Mouse (Mus musculus): ENCODE measurements around the gene Tmem214.

Tmem214 gene

DNA sequence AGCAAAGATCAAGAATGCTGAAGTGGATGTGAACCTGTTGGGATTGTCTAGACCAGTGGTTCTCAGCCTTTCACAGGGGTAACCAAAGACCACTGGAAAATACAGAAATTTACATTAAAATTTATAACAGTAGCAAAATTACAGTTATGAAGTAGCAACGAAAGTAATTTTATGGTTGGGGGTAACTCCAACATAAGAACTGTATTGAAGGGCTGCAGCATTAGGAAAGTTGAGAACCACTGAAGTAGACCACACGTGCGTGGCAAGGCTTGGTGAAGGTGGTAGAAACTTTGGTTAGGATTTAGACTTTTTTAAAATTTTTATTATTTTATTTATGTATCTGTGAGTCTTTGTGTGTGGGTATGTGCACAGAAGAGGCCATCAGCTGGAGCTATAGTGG lies at the start of gene Tmem214:
Gene Tmem214, plus strand, starts transcription at position 301 of the 400 bp plus-strand sequence.
- no peak for DNase-seq (ENCODE audit: low spot score in 2 of 2)

DNA sequence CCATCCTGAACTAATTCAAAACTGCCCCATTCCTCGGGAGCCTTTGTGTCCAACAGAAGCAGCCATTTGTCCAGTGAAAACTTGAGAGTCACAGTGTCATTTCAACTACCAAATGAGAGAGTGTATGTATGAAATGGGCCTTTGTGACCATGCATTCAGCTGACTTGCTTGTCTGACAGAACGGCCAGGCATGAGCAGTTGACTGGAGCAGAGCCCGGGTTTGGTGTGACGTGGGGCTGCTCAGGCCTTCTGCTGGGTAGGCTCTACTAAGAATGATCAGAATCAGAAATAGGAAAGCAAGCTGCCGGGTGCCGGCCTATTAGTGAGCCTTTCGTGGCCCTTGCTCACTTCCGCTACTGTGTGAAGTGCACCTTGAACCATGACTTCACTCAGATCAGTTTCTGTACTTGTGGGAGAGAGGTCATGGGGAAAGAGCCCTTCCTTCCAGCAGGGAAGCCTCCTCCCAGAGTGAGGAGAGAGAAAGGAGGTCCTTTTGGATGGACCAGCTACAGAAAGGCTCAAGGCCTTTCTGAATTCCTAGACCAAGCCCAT lies 49.0 kb upstream of the Tmem214 start:
- DNase-seq (ENCODE audit: low spot score in 2 of 2), result no peak

DNA sequence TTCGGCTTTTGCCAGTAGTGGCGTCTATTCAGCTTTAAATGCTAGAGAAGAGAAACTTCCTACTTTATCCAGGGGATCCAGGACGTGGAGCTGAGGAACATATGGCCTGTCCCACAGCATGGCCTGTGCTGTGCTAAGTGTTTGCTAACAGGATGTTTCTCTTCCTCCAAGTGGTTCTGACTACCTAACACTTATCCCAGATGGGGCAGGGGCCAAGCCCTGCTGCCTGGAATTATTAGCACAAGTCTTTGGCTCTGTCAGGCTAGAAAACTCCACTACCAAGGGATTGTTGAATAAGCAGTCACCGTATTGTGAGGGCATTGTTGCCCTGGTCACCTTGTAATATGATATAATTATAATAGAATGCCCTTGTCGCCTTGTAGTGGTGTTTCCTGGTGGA lies 45.1 kb upstream of the Tmem214 start:
- DNase-seq (ENCODE audit: low spot score in 2 of 2), result no peak

DNA sequence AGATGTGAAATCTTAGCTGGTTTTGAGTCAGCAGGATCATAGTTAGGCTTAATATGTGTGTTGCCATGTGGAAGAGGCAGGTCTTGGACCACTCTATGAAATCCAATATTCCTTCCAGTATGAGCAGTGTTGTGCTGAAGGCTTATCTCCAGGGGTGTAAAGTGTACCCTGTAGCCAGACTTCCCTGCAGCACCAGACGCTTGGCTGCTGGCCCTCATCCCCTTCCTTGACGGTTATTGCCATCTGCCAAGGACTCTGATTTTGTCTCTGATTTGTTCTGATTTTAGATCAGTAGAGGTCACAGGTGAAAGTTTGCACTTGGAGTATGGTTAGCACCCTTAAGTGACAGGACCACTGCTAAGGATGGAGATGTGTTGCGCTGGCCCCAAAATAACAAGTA lies 44.7 kb upstream of the Tmem214 start:
- DNase-seq (ENCODE audit: low spot score in 2 of 2), result no peak

DNA sequence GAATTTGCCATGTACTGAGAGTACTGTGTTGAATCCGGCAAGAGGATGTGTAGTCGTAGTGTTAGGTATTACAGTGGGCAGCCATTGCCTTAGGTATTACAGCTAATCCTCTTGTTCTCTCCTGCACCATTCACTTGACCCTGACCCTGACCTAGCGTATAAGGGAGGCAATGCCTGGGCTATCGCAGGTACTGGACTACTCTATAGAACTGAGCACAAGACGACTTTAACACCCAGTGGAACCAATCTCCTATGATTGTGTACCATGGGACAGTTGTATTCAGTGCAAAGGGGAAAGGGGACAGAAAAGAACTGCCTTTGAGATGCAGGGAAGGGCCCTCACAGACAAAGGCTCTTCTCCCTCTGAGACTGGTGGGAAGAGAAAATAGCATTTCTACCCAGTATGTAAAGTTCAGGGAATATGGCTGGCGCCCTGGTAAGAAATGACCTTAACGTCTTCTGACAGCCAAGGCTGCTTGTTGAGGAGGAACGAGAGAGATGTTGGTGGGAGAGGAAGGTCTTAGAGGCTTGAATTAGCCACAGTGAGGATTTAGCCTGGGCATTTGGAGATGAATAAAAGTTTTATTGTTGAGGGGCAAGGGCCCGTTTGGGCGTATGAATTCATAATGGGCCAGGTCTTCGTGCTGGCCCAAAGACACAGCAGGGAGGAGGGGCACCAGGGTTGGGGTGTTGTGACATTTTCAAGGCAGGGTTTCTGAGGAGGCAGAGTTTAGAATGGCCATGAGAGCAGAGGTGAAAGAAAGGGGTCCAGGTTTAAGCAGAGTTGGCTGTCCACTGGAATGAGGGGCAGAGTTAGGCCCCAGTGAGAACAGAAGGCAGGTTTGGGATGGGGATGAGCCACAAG lies 43.5 kb upstream of the Tmem214 start:
- no peak for DNase-seq (ENCODE audit: low spot score in 2 of 2)

DNA sequence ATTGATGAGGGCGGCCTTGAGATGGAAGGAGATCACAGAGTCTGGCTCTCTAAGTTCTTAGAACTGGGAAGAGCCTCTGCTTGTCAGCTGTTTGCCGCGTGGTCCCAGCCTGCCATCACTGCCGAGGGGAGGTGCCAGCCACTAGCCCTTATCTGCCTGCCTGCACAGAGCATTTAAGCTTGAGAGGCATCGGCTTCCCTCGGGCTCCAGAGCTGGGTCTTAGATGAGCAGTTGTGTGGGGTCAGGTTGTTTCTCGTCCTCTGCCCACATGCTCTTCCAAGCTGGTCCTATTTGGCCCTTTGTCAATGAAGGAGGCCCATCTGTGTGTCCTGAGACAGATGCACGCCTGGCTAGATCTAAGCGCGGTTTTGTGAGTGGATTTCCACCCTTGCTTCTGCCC lies 42.6 kb upstream of the Tmem214 start:
- no peak for DNase-seq (ENCODE audit: low spot score in 2 of 2)

DNA sequence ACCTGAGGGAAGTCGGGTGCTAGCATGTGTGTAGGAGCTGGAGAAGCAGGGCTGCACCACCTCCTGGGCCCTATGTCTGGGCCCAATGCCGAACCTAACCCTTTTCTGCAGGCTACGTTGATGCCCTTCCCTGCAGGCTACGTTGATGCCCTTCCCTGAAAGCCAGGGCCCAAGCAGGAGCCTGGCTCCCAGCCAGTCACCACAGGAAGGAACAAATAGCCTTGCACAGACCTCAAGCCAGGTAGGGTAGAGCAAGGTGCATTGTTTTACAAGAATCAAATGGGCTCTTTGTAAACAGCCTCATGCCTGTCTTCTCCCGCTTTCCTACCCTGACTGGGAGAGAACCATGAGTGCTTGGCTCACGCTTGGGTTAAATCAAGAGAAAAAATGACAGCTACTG lies 42.0 kb upstream of the Tmem214 start:
- DNase-seq (ENCODE audit: low spot score in 2 of 2), result no peak

DNA sequence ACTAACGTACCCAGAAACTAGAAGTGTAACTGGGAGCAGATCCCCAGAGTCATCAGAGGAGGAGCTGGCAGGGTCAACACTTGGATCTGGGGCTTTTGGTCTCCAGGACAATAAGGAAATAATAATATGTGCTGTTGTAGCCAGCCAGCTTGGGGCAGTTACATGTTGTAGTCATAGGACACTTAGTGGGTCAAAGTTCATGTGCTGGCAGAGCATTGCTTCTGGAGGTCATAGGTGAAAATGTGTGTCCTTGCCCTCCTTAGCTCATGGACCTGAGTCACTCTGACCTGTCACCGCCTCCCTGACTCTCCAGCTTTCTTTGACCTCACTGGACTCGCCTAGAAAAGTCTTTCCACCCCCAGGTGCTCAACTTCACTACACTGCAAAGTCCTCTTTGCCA lies 34.4 kb upstream of the Tmem214 start:
- no peak for DNase-seq (ENCODE audit: low spot score in 2 of 2)

DNA sequence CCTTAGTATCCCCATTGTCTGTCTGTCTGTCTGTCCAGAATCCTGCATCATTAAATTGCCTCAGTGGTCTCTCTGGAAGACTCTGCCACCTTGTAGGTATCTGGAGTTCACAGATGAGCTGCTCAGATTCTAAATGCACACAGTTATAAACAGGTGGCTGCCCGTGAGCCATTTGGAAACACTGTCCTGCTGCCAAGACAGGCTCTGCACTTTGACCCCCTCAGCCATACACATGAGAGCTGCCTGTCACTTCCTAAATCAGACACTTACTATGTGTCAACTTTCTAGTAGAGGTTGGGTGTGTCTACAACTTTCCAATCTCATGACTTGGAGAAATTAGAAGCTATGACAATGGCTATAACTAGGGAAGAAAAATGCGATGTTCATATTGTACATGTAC lies 28.1 kb upstream of the Tmem214 start:
- DNase-seq (ENCODE audit: low spot score in 2 of 2), result no peak

DNA sequence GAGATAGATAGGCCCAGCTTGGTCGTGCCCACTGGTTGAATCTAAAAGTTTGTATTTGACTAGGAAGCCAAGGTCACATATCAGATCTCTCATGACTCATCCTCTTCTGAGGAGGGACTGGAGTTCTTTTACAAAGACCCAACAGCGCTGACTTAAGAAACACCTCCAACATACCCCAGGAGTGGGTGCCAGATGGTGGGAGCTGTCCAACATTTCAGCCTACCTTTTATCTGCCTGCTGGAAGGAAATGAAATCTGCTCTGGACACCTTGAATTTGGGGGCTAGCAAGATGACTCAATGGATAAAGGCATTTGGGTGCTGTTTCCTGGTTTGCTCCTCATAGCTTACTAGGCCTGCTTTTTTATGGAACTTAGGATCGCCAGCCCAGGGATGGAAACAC lies 25.9 kb upstream of the Tmem214 start:
- no peak for DNase-seq (ENCODE audit: low spot score in 2 of 2)

DNA sequence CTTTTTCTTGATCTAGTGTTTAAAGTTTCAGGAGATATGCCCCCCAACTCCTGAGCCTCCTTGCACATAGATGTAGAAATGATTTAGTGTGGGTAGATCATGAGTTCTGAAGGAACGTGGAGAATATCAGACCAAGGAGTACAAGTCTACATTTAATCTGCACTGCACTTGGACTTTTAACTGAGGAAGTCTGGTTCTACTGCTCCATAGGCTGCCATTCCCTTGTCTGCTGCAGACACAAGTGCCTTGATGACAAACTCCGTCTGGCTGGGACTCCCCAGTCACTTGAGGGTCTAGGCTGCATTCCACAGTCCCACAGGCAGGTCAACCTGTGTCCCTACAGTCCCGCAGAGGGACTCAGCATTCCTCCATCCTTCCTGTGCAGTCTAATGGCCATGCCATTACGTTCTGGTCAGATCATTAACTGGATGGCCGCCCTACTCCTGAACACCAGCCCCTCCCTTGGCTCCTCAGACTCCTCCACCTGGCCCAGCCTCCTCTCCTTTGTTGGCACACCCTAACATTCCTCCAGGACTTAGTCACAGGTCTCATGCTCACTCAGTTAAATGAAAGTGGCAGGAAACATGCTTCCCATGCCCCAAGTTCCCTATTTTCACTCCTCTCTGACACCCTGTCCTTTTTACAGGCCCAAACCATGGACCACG lies 17.8 kb upstream of the Tmem214 start:
- peak; percentile 48 to 51 for DNase-seq (ENCODE audit: low spot score in 2 of 2)

DNA sequence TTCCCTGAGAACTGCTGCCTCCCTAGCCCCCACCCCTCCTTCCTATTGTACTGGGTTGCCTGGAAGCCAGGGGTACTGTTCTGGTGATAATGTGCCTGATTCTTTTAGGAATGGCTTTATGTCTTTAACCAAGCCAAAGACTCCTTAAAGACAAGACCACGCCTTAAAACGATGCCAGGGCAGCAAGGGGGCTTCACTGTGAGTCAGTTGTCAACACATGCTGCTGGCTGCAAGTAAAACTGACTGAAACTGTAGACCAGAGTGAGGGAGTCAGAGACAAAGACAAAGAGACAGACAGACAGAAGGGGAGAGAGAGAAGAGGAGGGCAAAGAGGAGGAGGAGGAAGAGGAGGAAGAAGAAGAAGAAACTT lies 17.3 kb upstream of the Tmem214 start:
- DNase-seq (ENCODE audit: low spot score in 2 of 2), result no peak

DNA sequence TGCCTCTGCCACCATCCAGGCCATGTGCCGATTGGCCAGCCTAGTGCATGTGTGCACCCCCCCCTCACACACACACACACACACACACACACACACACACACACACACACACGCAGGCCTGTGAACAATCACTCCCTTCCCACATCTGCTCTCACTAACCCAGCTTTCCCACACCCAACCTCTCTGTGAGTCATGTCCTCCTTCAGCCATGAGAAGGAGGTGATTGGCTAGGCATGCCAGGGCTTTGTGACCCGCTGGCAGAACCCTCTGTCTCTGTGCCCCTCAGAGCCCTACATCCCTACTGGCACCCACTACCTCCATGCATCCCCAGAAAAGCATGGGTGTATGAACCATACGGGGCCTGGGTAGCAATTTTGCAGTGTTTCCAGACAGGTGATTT lies 14.3 kb upstream of the Tmem214 start:
- no peak for DNase-seq (ENCODE audit: low spot score in 2 of 2)

DNA sequence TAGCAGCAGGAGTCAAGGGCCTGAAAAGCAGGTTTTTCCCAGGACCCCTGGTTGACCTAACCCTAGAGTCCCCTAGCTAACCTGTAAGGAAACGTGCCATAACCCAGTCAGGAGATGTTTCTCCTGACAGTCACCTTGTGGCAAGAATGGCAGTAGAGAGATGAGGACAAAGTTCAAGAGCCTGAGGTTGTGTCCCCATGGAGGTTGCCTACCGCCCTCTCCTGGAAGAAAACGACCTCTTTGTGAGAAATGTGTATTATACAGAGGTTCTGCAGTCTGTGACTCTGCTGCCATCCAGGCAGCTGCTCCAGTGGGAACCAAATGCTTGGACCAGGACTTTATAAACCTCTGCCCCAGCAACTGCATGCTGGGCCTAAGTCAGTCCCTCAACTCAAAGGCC lies 12.1 kb upstream of the Tmem214 start:
- DNase-seq (ENCODE audit: low spot score in 2 of 2), result no peak

DNA sequence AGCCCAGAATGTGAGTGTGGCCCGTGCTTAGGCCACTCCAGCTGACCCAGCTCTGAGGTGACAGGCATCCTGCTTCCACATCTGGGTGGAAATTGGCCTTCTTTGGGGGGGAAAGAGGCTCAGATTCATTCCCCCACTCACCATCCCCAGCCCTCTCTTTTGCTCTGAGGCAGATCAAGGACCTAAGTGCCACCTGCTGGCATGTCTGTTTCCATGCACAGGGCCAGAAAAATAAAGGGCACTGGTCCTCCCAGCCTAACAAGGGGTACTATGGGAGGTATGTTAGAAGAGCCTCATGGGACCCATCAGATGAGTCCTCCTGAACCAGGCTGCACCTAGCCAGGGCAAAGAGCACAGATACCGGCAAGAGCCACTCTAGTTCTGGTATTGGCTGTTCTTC lies 11.7 kb upstream of the Tmem214 start:
- DNase-seq (ENCODE audit: low spot score in 2 of 2), result no peak

DNA sequence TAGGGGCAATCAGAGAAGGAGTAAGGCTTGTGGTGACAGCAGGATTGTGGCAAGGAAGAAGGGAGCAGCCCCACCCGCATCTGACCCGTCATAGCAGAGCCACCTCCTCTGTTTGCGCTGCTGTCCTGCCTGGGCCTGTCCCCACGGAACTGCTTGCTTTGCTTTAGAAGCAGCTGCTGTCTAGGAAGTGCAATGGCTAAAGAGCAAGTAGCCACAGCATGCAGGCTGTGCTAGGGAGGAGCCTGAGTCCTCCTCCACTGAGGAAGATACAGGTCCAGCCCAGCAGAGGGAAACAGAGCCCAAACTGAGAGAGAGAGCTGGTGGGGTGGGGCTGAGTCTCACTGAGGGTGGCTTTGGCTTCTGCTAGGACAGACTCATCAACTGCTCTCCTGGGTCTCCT lies 4.0 kb upstream of the Tmem214 start:
- DNase-seq (ENCODE audit: low spot score in 2 of 2), result peak; percentile 47 to 72

DNA sequence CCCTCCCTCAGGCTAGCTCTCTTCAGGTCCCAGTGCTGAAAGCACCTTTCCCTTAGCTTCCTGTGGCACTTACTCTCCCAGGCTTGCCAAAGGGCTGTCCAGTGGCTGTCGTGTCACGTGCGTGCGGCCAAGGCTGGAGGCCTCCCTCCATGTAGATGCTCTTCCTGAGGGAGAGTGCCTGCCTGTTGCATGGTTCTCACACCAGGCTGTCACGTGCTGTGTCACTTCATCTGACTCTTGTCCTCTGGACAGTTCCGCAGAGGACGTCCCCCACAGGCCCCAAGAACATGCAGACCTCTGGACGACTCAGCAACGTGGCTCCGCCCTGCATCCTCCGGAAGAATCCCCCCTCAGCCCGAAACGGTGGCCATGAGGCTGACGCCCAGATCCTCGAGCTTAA lies 3.5 kb upstream of the Tmem214 start:
- DNase-seq (ENCODE audit: low spot score in 2 of 2), result no peak

DNA sequence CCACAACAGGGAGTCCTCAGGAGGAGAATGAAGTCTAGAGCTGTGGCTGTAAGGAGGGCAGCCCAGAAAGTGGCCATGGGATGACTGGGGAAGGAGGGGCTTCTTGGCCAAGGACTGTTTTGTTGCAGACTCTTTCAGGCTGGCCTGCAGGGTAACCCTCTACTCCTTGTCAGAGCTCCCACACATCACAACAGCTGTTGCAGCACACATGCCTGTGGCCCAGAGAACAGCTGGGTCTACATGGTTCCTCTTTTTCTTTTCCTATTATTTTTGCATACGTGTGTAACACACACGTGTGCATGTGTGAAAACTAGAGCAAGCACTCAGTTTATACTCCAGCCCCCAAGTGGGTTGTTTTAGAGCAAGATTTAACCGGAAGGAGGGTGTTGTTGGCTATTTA lies 941 bp upstream of the Tmem214 start:
- DNase-seq (ENCODE audit: low spot score in 2 of 2), result no peak

DNA sequence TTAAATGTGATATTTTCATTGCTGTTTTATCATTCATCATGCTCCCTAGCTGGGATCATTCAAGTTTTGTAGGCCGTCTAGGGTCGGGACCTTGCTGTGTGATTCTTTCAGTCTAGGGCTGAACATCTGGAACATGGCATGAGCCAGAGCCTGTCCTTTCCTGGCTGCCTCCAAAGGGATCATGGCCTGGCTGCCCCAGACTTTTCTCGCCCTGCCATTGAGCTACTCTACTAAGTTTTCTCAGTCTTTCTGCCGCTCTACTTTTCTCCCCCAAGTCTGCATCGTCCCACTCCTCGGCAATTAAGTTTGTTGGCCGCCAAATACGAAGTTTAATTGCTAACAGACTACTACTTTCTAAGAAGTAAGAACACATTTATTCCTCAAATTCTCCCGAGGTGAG lies 1.2 kb downstream of the Tmem214 start:
- DNase-seq (ENCODE audit: low spot score in 2 of 2), result no peak

DNA sequence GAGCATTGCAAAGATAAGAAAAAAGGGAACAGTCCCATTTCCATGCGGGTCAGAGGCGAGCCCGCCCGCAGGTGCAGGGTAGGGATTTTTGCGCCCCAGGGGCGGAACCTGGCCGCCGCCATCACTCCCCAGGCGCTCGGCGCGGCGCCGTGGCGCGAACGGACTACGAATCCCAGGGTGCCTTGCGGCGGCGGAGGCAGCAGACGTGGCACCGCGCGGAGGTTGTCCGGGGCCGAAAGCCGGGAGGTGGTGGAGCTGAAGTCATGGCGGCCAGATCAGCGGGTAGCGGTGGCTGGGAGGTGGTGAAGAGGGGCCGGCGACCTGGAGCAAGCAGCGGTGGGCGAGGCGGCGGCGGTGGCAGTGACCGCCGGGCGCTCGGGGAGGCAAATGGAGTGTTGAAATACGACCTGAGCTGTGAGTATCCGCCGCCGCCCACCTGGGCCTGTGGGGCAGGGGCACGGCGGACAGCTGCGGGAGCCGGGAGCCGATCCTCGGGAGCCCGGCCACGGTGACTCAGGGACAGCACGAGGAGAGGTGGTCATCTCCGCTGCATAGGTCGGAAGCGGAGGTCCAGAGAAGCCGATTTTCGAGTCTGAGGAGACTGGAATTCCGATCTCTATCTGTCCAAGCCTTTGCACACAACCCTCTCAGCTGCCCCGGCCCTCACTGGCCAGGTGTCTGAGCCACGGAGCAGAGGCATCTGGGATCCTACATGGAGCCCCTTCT lies 1.8 kb downstream of the Tmem214 start:
- peak; percentile 87 to 93 for DNase-seq (ENCODE audit: low spot score in 2 of 2)

DNA sequence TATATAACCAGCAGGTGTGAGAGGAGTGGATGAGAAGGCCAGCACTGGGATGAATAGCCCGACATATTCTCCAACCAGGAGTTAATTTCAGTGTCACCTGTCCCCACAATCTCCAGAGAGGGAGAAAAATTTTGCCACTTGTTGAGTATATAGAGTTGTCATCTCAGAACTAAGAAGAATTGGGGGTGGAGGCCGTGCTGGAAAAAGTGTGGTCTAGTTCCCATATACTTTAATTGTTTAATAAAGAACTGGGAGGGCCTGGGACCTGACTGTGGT lies 2.3 kb downstream of the Tmem214 start:
- DNase-seq (ENCODE audit: low spot score in 2 of 2), result no peak

DNA sequence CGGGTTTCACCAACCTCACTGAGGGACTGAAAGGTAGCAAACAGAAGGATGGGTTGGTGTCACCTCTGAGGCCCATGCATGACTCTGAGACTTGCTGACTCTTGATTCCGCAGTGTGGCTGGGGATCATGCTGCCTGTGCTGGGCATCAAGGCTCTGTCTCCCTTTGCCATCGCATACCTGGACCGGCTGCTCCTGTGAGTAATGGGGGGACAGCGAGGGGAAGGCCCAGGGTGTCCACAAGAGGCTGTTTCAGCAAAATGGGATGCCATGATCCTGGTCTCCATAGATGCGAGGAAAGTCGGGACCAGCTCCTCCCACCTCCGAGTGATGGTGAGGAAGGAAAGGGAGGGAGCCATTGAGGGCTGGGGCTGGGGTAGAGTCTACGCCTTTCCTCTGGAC lies 4.8 kb downstream of the Tmem214 start:
- no peak for DNase-seq (ENCODE audit: low spot score in 2 of 2)

DNA sequence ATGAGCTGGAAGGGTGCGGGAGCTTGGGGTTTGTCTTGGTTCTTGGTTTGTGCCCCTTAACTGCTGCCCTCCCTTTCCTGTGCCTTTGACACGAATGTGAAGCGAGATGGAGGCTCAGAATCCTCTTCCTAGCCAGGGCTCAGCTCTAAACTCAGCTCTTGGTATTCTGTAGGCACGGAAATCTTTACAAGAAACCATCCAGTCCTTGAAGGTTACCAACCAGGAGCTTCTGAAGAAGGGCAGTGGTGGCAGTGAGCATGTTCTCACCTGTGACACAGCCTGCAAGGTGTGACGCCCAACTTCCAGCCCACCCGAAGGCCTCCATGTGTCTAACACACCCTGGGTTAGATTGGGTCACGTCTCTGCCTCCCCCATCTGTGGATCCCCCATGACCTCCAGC lies 6.6 kb downstream of the Tmem214 start:
- DNase-seq (ENCODE audit: low spot score in 2 of 2), result no peak
